Mouse (Mus musculus) bone marrow, adult 2 months (tissue): ENCODE measurements around the gene Atp6v0a2.

Experiments used
- CTCF ChIP-seq: fragments of 200-500 bp; IDR thresholded peaks from 2 replicates; pipeline ENCODE4 v1.5.1; 2011; ENCODE audit warnings: low read length, control low read depth; ENCODE audit not compliant: control insufficient read depth, insufficient read depth
- POLR2A ChIP-seq: fragments of 200-500 bp; IDR thresholded peaks from 2 replicates; pipeline ENCODE4 v1.6.1; 2011; ENCODE audit warnings: low read depth, mild to moderate bottlenecking, control low read depth, low read length, borderline replicate concordance; ENCODE audit not compliant: control insufficient read depth

GRCm38 (mm10) chr5:124629641-124630040, 1.3 kb downstream of the Atp6v0a2 start:
- TF ChIP-seq CTCF: no peak
- no peak for TF ChIP-seq POLR2A
